Mouse (Mus musculus) layer of hippocampus, adult 2 months (tissue): Measurements from ENCODE around the gene Lsamp. TPM values are rescaled to one million over a fixed set of nuclear protein-coding genes. Genes with fewer than 3 reads are reported as not detected.

Experiments used
- DNase-seq, 2 experiments: peaks; one replicate each; pipeline ENCODE4 v3.0.0; 2022; ENCODE audit warnings: low spot score in 2 of 2
- H3K27ac ChIP-seq: fragments of 200-600 bp; 2 replicates; pipeline ENCODE4 v1.8.1; 2022
- H3K4me3 ChIP-seq: fragments of 200-600 bp; 2 replicates; pipeline ENCODE4 v1.8.1; 2022; ENCODE audit warnings: mild to moderate bottlenecking
- CTCF ChIP-seq: fragments of 200-600 bp; conservative IDR thresholded peaks from 2 replicates; pipeline ENCODE4 v1.8.1; 2022; ENCODE audit warnings: antibody characterized with exemption, mild to moderate bottlenecking, moderate library complexity
- microRNA-seq, 2 experiments: library from miRNA; unstranded; fragments of <30 nt; microRNA quantifications; one replicate each; pipeline ENCODE4 v1.2.0; 2021
- total RNA-seq, 2 experiments: library from RNA; stranded (reverse); gene quantifications; 2 replicates each; pipeline ENCODE4 v1.2.3; 2021

Lsamp gene
- total RNA-seq, 2 experiments from 2014 or later = 444 to 449 TPM

DNA sequence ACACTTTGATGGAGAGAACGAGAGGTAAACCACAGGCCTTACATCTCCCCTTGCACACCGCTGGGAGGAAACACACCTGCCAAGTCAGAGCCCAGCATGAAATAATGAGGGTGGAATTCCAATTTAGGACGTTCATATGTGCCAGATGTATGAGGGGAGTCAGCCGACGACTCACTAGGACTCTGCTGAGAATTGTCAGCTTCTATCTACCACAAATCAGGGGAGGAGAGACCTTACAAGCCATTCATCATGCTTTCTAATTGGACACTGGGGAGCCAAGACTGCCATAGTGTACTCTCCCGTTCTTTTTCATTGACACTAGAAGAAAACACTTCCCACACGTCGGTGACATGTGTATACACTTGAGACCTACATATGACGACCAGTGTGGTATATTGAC, 2173.7 kb downstream of the Lsamp start:
- DNase-seq = no peak
- Histone ChIP-seq H3K27ac (no peak overlapping the region), H3K4me3 (no peak overlapping the region)
- no peak for TF ChIP-seq CTCF

DNA sequence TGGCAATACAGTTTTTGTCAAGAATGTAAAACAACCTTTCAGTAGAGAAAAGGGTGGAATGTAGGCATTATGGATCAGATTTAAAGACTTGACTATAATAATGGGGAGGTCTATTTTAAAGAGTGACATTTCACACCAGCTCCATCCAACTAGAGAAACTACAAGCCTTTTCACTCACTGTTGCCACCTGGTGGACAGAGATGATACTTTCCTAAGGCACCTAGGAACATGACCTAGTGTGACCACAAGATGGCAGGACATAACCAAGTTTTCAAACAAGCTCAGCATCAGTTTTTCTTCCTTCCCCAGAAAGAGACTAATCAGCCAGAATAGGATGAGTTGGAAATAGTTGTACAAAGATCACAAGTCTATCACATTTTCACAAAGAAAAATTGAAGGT, 2180.8 kb downstream of the Lsamp start:
- H3K4me3 ChIP-seq = no peak overlapping the region
- TF ChIP-seq CTCF = peak; percentile 100
- DNase-seq = peak; percentile 84 to 89
- H3K27ac ChIP-seq = no peak overlapping the region

DNA sequence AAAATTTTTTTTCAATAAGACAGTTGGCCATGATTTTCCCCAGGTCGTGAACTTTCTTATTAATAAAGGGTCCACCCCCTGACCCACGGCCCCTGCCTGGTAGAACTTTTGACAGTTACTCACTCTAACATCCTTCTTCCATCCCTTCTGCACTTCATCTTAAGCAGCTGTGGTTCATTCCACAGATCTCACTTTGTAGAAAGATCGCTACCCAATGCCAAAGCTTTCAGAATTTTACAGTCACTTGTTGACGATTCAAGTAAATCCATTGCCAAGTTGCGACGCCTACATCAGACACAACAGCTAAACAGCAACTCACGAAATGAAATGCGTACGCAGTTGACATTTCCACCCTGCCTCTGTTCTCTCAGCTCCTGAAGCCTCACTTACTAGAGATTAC, 2184.1 kb downstream of the Lsamp start:
- Histone ChIP-seq H3K27ac (no peak overlapping the region), H3K4me3 (no peak overlapping the region)
- DNase-seq = no peak
- TF ChIP-seq CTCF = no peak

DNA sequence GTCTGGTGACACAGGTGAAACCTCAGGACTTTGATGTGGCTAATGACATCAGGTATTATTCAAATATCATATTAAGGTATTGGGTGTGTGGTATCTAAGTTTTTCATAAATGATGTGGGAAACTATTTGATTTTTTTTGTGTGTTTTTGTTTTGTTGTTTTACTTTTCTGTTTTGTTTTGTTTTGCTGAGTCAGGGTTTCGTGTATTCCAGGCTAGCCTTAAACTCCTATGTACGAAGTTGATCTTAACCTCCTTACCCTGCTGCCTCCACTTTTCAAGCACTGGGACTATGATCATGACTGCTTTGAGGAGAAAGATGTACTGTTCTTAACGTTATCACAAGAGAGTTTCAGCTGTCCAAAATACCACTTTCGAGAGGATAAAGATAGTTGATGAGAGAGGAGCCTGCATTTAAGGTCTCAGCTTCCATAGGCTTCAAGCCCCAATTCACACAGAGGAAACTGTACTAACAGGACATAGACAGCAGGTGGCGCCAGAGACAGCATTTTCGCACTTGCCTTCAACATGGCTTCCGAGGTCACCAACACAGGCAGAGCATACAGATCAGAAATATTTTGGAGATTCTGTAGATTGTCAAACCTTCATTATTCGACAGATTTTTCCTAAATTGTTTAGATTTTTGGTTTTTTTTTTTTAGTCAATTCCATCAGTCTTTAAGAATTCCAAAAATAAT, 2185.4 kb downstream of the Lsamp start:
- no peak overlapping the region for H3K27ac ChIP-seq
- no peak overlapping the region for H3K4me3 ChIP-seq
- TF ChIP-seq CTCF = peak; percentile 97
- peak; percentile 55 to 86 for DNase-seq

DNA sequence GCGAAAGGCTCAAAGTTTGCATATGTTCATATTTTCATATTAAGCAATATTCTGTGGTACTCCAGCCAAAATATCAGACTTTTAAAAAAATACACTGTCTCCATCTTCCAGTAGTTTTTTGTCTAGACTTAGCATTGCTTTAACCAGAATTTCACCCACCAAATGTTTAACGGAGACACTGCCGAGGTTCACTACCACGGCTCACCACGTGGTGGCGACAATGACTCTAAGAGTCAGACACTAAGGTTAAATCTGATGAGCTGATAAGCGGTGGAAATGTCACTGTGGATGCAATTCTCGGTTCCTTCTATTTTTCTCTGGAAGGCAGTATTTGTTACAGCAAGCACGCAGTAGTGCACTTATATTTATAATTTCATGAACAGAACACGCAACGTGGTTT, 2188.3 kb downstream of the Lsamp start:
- H3K27ac ChIP-seq = no peak overlapping the region
- TF ChIP-seq CTCF = peak; percentile 96
- peak; percentile 84 to 93 for DNase-seq
- peak overlapping the region; percentile 18; the same call in 1 of the 2 replicates for H3K4me3 ChIP-seq

DNA sequence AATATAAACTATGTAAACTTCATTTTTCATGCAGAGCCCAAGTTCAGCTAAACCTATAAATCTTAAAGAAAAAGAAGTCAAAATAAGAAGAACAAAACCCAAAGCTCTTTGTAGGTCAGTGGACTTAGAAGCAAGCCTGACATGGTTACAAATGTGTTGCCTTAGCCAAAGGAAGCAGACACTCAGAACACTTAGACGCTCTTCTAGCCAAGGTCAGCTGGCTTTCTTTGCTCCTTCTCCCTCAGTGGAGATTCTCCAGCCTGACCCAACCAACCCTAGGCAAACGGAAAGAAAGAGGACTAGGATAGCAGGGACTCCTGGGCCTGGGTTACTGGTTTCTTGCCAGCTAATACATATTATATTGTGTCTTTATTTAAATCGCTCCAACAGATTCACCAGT, 2194.7 kb downstream of the Lsamp start:
- no peak for TF ChIP-seq CTCF
- no peak overlapping the region for H3K27ac ChIP-seq
- no peak for DNase-seq
- no peak overlapping the region for H3K4me3 ChIP-seq

DNA sequence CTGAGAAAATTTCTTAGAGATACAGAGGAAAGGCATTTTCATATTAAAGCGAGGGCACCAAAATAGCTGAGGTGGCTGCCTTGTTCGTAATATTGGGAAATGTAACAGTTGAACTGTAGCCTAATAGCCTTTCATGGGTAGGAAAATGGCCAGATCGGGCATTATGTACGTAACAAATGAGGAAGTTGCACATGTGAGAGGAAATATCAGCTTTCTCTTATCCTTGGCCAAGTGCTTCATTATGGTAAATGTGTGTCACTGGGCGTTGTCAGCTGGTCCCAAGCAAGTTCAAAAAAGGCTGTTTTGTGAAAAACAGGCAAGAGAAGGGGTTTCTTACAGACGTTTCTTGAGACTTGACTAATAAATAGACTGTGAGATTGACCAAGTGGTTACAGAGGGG, 2195.9 kb downstream of the Lsamp start:
- no peak for TF ChIP-seq CTCF
- no peak for DNase-seq
- H3K27ac ChIP-seq = no peak overlapping the region

DNA sequence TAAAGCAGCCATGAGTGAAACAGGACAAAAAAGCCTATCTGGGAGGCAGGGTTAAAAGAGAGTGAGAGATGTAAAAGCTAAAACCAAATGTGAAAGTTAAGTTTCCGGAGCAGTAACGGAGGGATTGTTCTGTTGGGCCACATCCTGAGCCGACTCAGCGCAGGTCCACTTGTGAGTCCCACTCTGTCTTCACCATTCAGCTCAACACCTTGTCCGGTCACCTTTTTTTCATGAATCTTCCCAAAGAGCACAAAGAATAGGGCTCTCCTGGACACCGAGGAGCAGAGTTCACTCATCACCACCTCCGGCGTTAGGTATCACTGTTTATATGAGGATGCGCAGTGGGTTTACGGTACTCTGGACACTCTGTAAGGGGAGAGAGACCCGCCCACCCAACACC, 2196.3 kb downstream of the Lsamp start:
- TF ChIP-seq CTCF = no peak
- no peak for DNase-seq
- no peak overlapping the region for H3K4me3 ChIP-seq
- H3K27ac ChIP-seq = no peak overlapping the region

More for the DNA sequence above, 2195.9 kb downstream of the Lsamp start:
- no peak overlapping the region for H3K4me3 ChIP-seq

DNA sequence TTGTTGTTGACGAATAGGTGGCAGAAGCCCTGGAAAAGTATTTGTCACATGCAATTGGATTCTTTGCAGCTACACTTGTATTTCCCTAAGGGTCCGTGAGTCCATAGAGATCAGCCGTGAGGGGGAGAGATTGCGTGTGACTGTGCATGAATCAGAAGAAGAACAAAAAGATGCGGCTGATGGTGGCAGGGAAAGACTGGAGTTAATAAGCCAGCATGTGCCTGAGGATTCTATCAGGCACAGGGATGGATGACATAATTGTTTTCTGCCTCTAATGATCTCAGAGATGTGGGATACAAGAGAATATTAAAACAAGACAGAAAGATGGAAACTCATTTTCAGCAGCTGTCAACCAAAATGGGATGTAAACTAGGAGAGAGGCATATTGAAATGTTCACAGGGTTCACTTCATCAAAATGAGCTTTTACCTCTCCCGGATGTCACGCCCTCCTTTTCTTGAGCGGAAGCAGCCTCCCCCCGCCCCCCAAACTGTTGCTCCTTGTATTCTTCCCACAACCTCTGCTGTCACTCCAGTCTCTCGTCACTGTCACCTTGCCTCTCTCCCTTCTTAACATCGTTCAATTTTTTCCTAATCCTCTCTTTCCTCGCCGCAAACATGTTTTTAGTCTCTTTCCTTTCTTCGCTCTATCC, 2205.4 kb downstream of the Lsamp start:
- peak overlapping the region; percentile 72 for H3K4me3 ChIP-seq
- peak overlapping the region; percentile 95 for H3K27ac ChIP-seq
- no peak for TF ChIP-seq CTCF
- DNase-seq = no peak

DNA sequence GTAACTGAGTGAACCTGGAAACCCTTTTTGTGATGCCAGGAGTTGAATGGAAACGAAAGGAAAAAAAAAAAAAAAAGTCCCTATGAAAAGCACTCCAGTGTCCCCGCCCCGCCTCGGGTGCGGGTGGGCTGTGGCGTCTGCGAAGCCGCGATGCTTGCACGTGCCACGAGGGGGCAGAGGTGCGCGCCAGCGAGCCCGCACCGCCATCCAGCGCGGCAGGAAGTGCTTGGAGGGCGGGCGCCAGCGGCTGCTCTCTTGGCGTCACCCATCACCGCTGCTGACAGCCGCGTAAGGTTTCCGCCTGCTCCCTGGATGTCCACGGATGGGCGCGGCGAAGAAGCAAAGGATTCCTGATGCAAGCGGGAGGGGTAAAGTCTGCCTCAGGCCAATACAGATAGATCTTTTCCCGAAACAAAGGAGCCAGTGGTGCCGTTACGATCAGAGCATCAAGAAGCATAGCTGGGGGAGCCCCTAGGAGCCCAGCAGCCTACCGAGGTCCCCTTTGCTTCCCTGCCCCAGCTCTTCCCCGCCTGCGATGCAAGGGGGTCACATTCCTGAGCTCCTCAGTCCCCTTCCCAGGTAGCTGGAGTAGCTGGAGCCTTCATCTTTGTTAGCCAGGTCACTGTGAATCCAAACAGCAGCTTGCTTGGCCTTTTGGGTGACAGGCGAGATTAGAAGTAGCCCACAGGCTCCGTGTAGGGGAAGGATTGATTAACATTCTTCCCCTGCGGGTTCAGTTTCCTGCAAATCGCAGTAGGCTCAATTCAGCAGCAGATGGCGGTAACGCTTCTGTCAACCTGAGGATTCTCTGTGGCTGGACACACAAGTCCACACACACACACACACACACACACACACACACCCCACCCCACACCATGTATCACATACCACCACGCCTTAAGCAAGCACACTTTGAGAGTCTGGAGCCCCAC, 2206.2 kb downstream of the Lsamp start:
- H3K27ac ChIP-seq = peak overlapping the region; percentile 95
- DNase-seq = peak; percentile 90 to 92
- H3K4me3 ChIP-seq = peak overlapping the region; percentile 72
- TF ChIP-seq CTCF = peak; percentile 90

Small RNA genes lying within 50 kb of the gene (microRNA-seq; reads per million reads assigned to microRNA genes)
- gene Gm27887 (0 reads per million in 2 experiments), gene Gm47276 (0 reads per million in 2 experiments)
